Mouse (Mus musculus) myocyte (in vitro differentiated cells): ENCODE measurements around the gene Clcnka. TPM values are rescaled to one million over a fixed set of nuclear protein-coding genes. Genes with fewer than 3 reads are reported as not detected.

ENCODE experiments used
- H3K27me3 ChIP-seq: one replicate; pipeline ENCODE4 v1.6.1; 2011; ENCODE audit not compliant: control insufficient read depth, insufficient read depth, insufficient read length
- H3K36me3 ChIP-seq: one replicate; pipeline ENCODE4 v1.6.1; 2011; ENCODE audit not compliant: control insufficient read depth, insufficient read depth
- H3K4me2 ChIP-seq: one replicate; pipeline ENCODE4 v1.6.1; 2011; ENCODE audit warnings: low read depth, control low read depth
- H3K4me3 ChIP-seq: one replicate; pipeline ENCODE4 v1.5.1; 2011; ENCODE audit warnings: mild to moderate bottlenecking, control low read depth, moderate library complexity
- H3K79me2 ChIP-seq: one replicate; pipeline ENCODE4 v1.6.1; 2011; ENCODE audit not compliant: control insufficient read depth, insufficient read depth
- H3ac ChIP-seq: one replicate; pipeline ENCODE4 v1.6.1; 2011; ENCODE audit not compliant: control insufficient read depth, insufficient read length
- CEBPB ChIP-seq: IDR thresholded peaks from 2 replicates; pipeline ENCODE4 v1.6.1; 2011; ENCODE audit warnings: mild to moderate bottlenecking, moderate library complexity; ENCODE audit not compliant: poor library complexity, insufficient read depth, severe bottlenecking
- E2F4 ChIP-seq: IDR thresholded peaks from one replicate; pipeline ENCODE4 v1.6.1; 2011; ENCODE audit warnings: mild to moderate bottlenecking, control low read depth, moderate library complexity; ENCODE audit not compliant: insufficient read depth
- MAX ChIP-seq: IDR thresholded peaks from one replicate; pipeline ENCODE4 v1.6.1; 2011; ENCODE audit warnings: low read depth, mild to moderate bottlenecking, control low read depth
- MYOD1 ChIP-seq, 3 experiments: IDR thresholded peaks; one replicate each; pipeline ENCODE4 v1.6.1; 2011; ENCODE audit warnings: control low read depth in 2 of 3, low read depth in 2 of 3, mild to moderate bottlenecking in 2 of 3, moderate library complexity in 1 of 3; ENCODE audit not compliant: insufficient read length in 2 of 3, control insufficient read depth in 1 of 3
- MYOG ChIP-seq, 3 experiments: IDR thresholded peaks; one replicate each; pipeline ENCODE4 v1.6.1; 2011; ENCODE audit warnings: control low read depth in 2 of 3, low read depth in 2 of 3, mild to moderate bottlenecking in 2 of 3; ENCODE audit not compliant: insufficient read length in 2 of 3, control insufficient read depth in 1 of 3, insufficient read depth in 1 of 3
- POLR2A ChIP-seq: IDR thresholded peaks from one replicate; pipeline ENCODE4 v1.6.1; 2011; ENCODE audit warnings: low read depth, mild to moderate bottlenecking, control low read depth, moderate library complexity; ENCODE audit not compliant: insufficient read length
- POLR2AphosphoS2 ChIP-seq: IDR thresholded peaks from one replicate; pipeline ENCODE4 v1.6.1; 2011; ENCODE audit warnings: low read depth, control low read depth; ENCODE audit not compliant: insufficient read length
- REST ChIP-seq: IDR thresholded peaks from one replicate; pipeline ENCODE4 v1.6.1; 2011; ENCODE audit warnings: mild to moderate bottlenecking, control low read depth, moderate library complexity; ENCODE audit not compliant: insufficient read depth, insufficient read length
- SRF ChIP-seq: IDR thresholded peaks from one replicate; pipeline ENCODE4 v1.6.1; 2011; ENCODE audit warnings: low read depth; ENCODE audit not compliant: control insufficient read depth, insufficient read length
- TCF12 ChIP-seq: IDR thresholded peaks from one replicate; pipeline ENCODE4 v1.6.1; 2011; ENCODE audit warnings: mild to moderate bottlenecking, control low read depth; ENCODE audit not compliant: poor library complexity, insufficient read depth, severe bottlenecking
- TCF3 ChIP-seq: IDR thresholded peaks from one replicate; pipeline ENCODE4 v1.6.1; 2011; ENCODE audit warnings: low read depth, control low read depth; ENCODE audit not compliant: insufficient read length
- USF1 ChIP-seq: IDR thresholded peaks from one replicate; pipeline ENCODE4 v1.6.1; 2011; ENCODE audit warnings: low read depth, mild to moderate bottlenecking, control low read depth, moderate library complexity
- polyA plus RNA-seq: library from polyadenylated mRNA; unstranded; fragments of >200 nt; fragmentation: generic; extraction: Trizol; gene quantifications from one replicate; pipeline ENCODE4 v1.2.1, GENCODE M21; 2012; ENCODE audit warnings: missing spikeins

The Clcnka gene
- polyA plus RNA-seq, 1 experiment, result 0.85 TPM

DNA sequence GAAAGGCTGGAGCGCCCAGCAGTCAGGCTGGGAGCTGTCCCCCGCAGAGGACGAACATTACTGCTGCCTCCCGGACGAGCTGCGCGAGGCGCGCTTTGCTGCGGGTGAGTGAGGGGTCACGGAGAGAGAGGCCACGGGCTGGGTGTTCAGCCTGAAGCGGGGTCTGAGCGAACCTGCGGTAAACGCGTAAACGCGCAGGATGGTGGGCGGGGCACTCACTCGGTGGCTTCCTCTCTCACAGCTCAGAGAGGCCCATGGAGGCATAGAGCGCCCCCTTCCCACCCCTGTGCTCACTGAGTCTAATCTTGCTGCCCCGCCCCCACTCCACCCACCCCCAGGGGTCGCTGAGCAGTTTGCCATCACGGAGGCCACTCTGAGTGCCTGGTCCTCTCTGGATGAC is 16.1 kb downstream of the Clcnka start:
- Histone ChIP-seq H3ac (no peak overlapping the region), H3K4me3 (no peak overlapping the region), H3K27me3 (peaks cover 6% of the 10 kb centered on the region), H3K36me3 (no peaks in the 10 kb centered on the region), H3K79me2 (no peaks in the 10 kb centered on the region), H3K4me2 (no peak overlapping the region)
- TF ChIP-seq MYOG (IDR thresholded peaks at IDR 0.05; ENCODE audit: control insufficient read depth in 1 of 3, insufficient read depth in 1 of 3, insufficient read length in 2 of 3, low read depth in 2 of 3) (no peak), MAX (no peak), REST (no peak), POLR2AphosphoS2 (no peak), TCF3 (no peak), TCF12 (no peak), USF1 (no peak), E2F4 (no peak), POLR2A (no peak)

GRCm38 (mm10) chr4:141379674-141380073 is 18.9 kb downstream of the Clcnka start:
- Histone ChIP-seq H3K27me3 (peaks cover 6% of the 10 kb centered on the region), H3ac (no peak overlapping the region), H3K4me3 (no peak overlapping the region), H3K36me3 (no peaks in the 10 kb centered on the region), H3K4me2 (no peak overlapping the region), H3K79me2 (no peaks in the 10 kb centered on the region)
- TF ChIP-seq TCF12, result no peak
- no peak for TF ChIP-seq REST
- TF ChIP-seq USF1, result no peak
- no peak for TF ChIP-seq MYOD1 (IDR thresholded peaks at IDR 0.05; ENCODE audit: control insufficient read depth in 1 of 3, insufficient read length in 2 of 3, low read depth in 2 of 3)
- TF ChIP-seq SRF, result no peak
- no peak for TF ChIP-seq MYOG (IDR thresholded peaks at IDR 0.05; ENCODE audit: control insufficient read depth in 1 of 3, insufficient read depth in 1 of 3, insufficient read length in 2 of 3, low read depth in 2 of 3)
- TF ChIP-seq E2F4, result no peak
- no peak for TF ChIP-seq MAX
- TF ChIP-seq TCF3, result no peak

DNA sequence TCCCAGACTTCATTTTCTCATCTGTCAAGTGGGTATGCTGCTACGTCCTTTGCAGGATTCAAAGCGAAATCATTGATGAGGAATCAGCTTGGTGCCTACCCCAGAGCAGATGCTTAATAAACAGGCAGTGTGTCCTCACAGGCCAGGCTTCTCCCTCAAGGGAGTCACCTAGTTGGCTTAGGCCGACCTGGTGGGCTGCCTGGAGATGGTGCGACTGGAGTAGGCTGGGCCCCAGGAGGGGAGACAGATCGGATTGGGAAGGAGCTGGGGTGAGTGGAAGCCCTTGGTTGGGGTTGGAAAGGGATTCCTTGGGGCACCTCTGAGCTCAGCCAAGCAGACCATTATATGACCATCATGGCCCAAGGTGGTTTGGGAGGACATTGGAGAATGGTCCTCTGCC is 26.1 kb downstream of the Clcnka start:
- no peak overlapping the region for H3K4me2 ChIP-seq
- TF ChIP-seq CEBPB, result no peak
- no peak for TF ChIP-seq MYOG (IDR thresholded peaks at IDR 0.05; ENCODE audit: control insufficient read depth in 1 of 3, insufficient read depth in 1 of 3, insufficient read length in 2 of 3, low read depth in 2 of 3)
- no peak for TF ChIP-seq POLR2AphosphoS2
- TF ChIP-seq TCF12, result no peak
- no peak for TF ChIP-seq MYOD1 (IDR thresholded peaks at IDR 0.05; ENCODE audit: control insufficient read depth in 1 of 3, insufficient read length in 2 of 3, low read depth in 2 of 3)
- TF ChIP-seq USF1, result no peak
- TF ChIP-seq SRF, result no peak
- TF ChIP-seq MAX, result no peak
- no peak for TF ChIP-seq REST
- TF ChIP-seq E2F4, result no peak
- no peak overlapping the region for H3ac ChIP-seq
- no peaks in the 10 kb centered on the region for H3K79me2 ChIP-seq
- no peak overlapping the region for H3K4me3 ChIP-seq
- peaks cover 6% of the 10 kb centered on the region for H3K27me3 ChIP-seq
- no peaks in the 10 kb centered on the region for H3K36me3 ChIP-seq

DNA sequence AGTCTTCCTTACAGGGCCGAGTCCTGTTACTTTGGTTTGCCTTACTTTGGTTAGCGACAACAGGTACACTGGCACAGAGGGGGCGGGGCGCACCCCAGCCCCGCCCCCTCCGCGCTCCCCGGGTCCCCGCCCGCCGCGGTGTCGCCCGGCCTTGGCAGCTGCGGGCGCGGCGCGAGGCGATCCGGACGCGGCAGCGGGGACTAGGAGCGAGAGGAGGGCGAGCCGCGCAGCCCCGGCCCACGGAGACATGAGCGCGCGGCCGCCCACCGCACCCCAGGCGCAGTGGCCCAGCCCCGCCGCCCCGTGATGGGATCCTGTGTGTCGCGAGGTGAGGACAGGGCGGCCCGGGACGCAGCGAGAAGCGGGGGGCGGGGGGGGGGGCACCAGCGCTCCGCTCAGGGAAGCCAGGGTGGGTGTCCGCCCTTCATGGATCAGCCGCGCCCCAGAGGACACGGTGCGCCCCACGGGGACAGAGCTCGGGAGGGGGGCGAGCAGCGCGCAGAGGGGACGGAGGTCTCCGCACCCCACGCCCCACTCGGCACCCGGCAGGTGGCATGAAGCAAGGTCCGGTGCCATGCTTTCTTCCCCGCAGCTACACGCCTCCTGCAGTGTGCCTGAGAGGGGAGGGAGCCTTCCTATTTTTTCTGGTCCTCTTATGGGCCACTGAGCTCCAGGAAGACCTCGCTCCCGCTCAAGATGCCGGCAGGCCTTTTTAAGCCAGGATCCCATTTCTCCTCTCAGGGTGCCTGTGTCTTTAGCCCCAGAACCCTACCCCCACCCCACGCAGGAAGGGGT is 30.3 kb downstream of the Clcnka start, which contains the start of gene Fam131c:
TSS of gene Fam131c (plus strand) at position 224 of the 795 bp plus-strand sequence.
- peak in 1 of 3 experiments; percentile 46 for TF ChIP-seq MYOG (IDR thresholded peaks at IDR 0.05; ENCODE audit: control insufficient read depth in 1 of 3, insufficient read depth in 1 of 3, insufficient read length in 2 of 3, low read depth in 2 of 3)
- no peak for TF ChIP-seq POLR2AphosphoS2
- Histone ChIP-seq H3K79me2 (no peaks in the 10 kb centered on the region), H3K4me3 (no peak within 1 kb of the TSS), H3K4me2 (peak within 1 kb of the TSS; percentile 34), H3K27me3 (peaks cover 6% of the 10 kb centered on the region), H3K36me3 (no peaks in the 10 kb centered on the region), H3ac (peak within 1 kb of the TSS; percentile 6)

DNA sequence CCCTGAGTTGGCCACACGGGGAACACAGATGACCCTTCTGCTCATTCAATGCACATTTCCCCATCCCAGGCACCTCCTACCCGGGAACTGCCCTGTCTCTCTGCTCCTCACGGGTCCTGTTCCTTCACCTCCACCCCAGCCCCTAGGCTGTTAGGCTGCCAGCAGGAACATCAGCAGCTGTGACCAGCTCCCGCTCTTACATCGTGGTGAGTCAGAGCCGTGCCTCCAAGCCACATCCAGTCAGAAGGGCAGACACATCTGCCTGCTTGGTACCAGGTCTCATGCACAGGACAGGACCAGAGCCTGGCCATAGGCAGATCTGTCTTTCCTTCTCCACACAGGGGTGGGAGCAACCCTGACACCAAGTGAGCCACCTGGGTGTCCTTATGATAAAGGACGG is 32.6 kb downstream of the Clcnka start:
- TF ChIP-seq TCF12 (no peak), TCF3 (no peak), SRF (no peak), E2F4 (no peak), MAX (no peak), USF1 (no peak), POLR2AphosphoS2 (no peak), CEBPB (no peak), MYOD1 (IDR thresholded peaks at IDR 0.05; ENCODE audit: control insufficient read depth in 1 of 3, insufficient read length in 2 of 3, low read depth in 2 of 3) (peak in 2 of 3 experiments; percentile 51 to 66), MYOG (IDR thresholded peaks at IDR 0.05; ENCODE audit: control insufficient read depth in 1 of 3, insufficient read depth in 1 of 3, insufficient read length in 2 of 3, low read depth in 2 of 3) (peak in 1 of 3 experiments; percentile 11)

More for the DNA sequence above, 32.6 kb downstream of the Clcnka start:
- H3K27me3 ChIP-seq, result peaks cover 6% of the 10 kb centered on the region
- no peak overlapping the region for H3K4me2 ChIP-seq
- H3K36me3 ChIP-seq, result no peaks in the 10 kb centered on the region
- H3ac ChIP-seq, result no peak overlapping the region
- H3K79me2 ChIP-seq, result no peaks in the 10 kb centered on the region
- H3K4me3 ChIP-seq, result no peak overlapping the region
